ENCODE assay signal across 8 mouse cellular contexts in the genomic region with DNA sequence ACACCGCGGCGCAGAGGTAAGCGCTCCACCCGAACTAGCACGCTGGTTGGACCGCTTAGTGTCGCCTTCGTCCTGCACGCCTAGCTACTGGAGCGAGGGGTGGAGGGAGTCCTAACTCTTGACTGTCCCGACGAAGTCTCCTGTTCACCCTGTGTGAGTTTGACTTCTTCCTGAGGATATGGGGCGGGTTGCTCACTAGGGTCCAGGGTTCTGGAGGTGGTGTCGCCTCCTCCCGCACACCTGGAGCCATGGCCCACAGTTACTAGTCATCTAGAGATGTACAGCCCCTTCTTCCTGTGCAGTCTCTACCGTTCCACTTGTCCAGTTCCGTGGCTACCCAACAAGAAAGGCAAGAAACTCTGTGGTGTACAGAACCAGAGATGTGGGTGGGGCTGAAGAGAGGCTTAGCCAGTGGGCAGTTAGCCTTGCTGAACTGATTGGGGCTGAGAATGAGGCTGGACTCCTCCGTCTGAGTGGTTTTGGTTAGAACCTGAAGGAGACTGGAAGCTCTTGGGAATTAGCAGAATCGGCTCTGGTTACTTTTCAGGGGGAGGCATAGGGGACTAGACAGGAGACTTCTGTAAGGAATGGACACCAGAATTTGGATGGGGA. TPM values are rescaled to one million over a fixed set of nuclear protein-coding genes. Genes with fewer than 3 reads are reported as not detected.
A peak's percentile ranks its signal among the peaks of the same experiment; 100 is the strongest.
DNase-seq lines count a peak whose midpoint lies in the region; ATAC-seq and TF ChIP-seq lines count a peak whose summit lies in the region.

No protein-coding gene starts in this region.

- no peaks in the 10 kb centered on the region for H3K9me3 ChIP-seq in ES-Bruce4 (replicated peaks; ENCODE audit: control insufficient read depth, insufficient read depth, low read length, poor library complexity, severe bottlenecking)
- H3K9me3 ChIP-seq in heart, postnatal 0 days (replicated peaks; ENCODE audit: control insufficient read depth, low read length): no peaks in the 10 kb centered on the region

- 0 out of 2 replicates have a peak, but pooled peaks cover 3% of the 10 kb centered on the region for H3K27me3 ChIP-seq in ES-Bruce4 (ENCODE audit: control insufficient read depth, insufficient read depth, low read length, poor library complexity, severe bottlenecking)
- peaks cover 42% of the 10 kb centered on the region for H3K27me3 ChIP-seq in heart, postnatal 0 days (ENCODE audit: control insufficient read depth, insufficient read depth, low read length)

- DNase-seq in heart, adult 11 months: peak; percentile 89
- DNase-seq in heart, postnatal 4 days: no peak
- no peak for DNase-seq in heart, postnatal 0 days (ENCODE audit: low spot score)
- DNase-seq in lung, postnatal 10 days: peak; percentile 26
- no peak for DNase-seq in spleen, postnatal 14 days (ENCODE audit: low spot score in 2 of 2)
- no peak for DNase-seq in layer of hippocampus, adult 11-12 months (ENCODE audit: low spot score)
- no peak for DNase-seq in layer of hippocampus, adult 18-20 months (ENCODE audit: low spot score in 2 of 2)

- H3K4me2 ChIP-seq in heart, postnatal 0 days (ENCODE audit: low read depth, low read length): peak overlapping the region; percentile 90

- peak overlapping the region; percentile 41 for H3K9ac ChIP-seq in ES-Bruce4 (ENCODE audit: low read depth, poor library complexity, severe bottlenecking)
- H3K9ac ChIP-seq in heart, postnatal 0 days (replicated peaks; ENCODE audit: low read depth, low read length): no peak overlapping the region; the same call in 1 of the 2 replicates

- H3K36me3 ChIP-seq in ES-Bruce4 (ENCODE audit: control insufficient read depth, insufficient read depth, low read length, poor library complexity, severe bottlenecking): no peaks in the 10 kb centered on the region
- no peaks in the 10 kb centered on the region for H3K36me3 ChIP-seq in heart, postnatal 0 days (replicated peaks; ENCODE audit: control insufficient read depth, insufficient read depth, low read length)

- H3K4me3 ChIP-seq in ES-Bruce4 (ENCODE audit: low read depth, low read length): peak overlapping the region; percentile 57
- peak overlapping the region; percentile 56 for H3K4me3 ChIP-seq in heart, postnatal 0 days (ENCODE audit: low read depth, low read length)

- no peak overlapping the region for H3K27ac ChIP-seq in ES-Bruce4 (ENCODE audit: insufficient read depth, low read length)
- no peak overlapping the region for H3K27ac ChIP-seq in heart, postnatal 0 days (ENCODE audit: low read depth)

- ATAC-seq in heart, postnatal 0 days (ENCODE audit: insufficient read depth, low read depth): no peak

- TF ChIP-seq POLR2A in ES-Bruce4 (IDR thresholded peaks at IDR 0.05; ENCODE audit: insufficient read depth, low read length): no peak

- no peak for TF ChIP-seq EP300 in ES-Bruce4 (IDR thresholded peaks at IDR 0.05; ENCODE audit: insufficient read depth, low read depth, low read length)
- TF ChIP-seq EP300 in heart, postnatal 0 days (IDR thresholded peaks at IDR 0.05; ENCODE audit: low read depth): no peak

- H3K4me1 ChIP-seq in ES-Bruce4 (ENCODE audit: control insufficient read depth, insufficient read depth, low read length): no peaks in the 10 kb centered on the region
- H3K4me1 ChIP-seq in heart, postnatal 0 days (ENCODE audit: control insufficient read depth, insufficient read depth): peaks cover 8% of the 10 kb centered on the region; the same call in 1 of the 2 replicates

- no peak for TF ChIP-seq CTCF in ES-Bruce4 (IDR thresholded peaks at IDR 0.05; ENCODE audit: low read depth, low read length)
- no peak for TF ChIP-seq CTCF in heart, postnatal 0 days (IDR thresholded peaks at IDR 0.05; ENCODE audit: low read depth)

- WGBS in heart, postnatal 0 days: 6% methylated on average over 20 of the region's 20 CpGs

RNA-seq across cellular contexts. Expression of a gene that starts 1.3 kb away (rescaled TPM):
- 1 to 10 TPM; 1.1 to 1.5 TPM for total RNA-seq in heart, postnatal 4 days (2021)
- polyA plus RNA-seq in ES-Bruce4 (2011; ENCODE audit: insufficient read depth, insufficient read length, low read depth, missing spikeins): 4.8 and 5.3 TPM in 2 replicates
- total RNA-seq in heart, postnatal 0 days (2014; rRNA removed; ENCODE audit: low replicate concordance): 1.1 and 3.4 TPM in 2 replicates
- polyA plus RNA-seq in heart, postnatal 0 days (2015; fragmentation: Nextera tagmentation; extraction: Ambion mirVana): 0.16 and 0.18 TPM in 2 replicates
- total RNA-seq in layer of hippocampus, adult 18-20 months (2021): 1 to 10 TPM; 9.1 to 10.0 TPM

RNA-seq across cellular contexts. Expression of a gene that starts 11.9 kb away (rescaled TPM):
- total RNA-seq in heart, postnatal 4 days (2021): 100 to 1,000 TPM; 439 to 476 TPM
- polyA plus RNA-seq in ES-Bruce4 (2011; ENCODE audit: insufficient read depth, insufficient read length, low read depth, missing spikeins): 158 and 163 TPM in 2 replicates
- 359 and 497 TPM in 2 replicates for total RNA-seq in heart, postnatal 0 days (2014; rRNA removed; ENCODE audit: low replicate concordance)
- polyA plus RNA-seq in heart, postnatal 0 days (2015; fragmentation: Nextera tagmentation; extraction: Ambion mirVana): 512 and 516 TPM in 2 replicates
- 100 to 1,000 TPM; 316 to 319 TPM for total RNA-seq in layer of hippocampus, adult 18-20 months (2021)

RNA-seq across cellular contexts. Expression of a gene that starts 22.0 kb away (rescaled TPM):
- 10 to 100 TPM; 61.6 to 65.9 TPM for total RNA-seq in heart, postnatal 4 days (2021)
- polyA plus RNA-seq in ES-Bruce4 (2011; ENCODE audit: insufficient read depth, insufficient read length, low read depth, missing spikeins): 387 and 404 TPM in 2 replicates
- 47.4 and 50.9 TPM in 2 replicates for total RNA-seq in heart, postnatal 0 days (2014; rRNA removed; ENCODE audit: low replicate concordance)
- 57.4 and 57.6 TPM in 2 replicates for polyA plus RNA-seq in heart, postnatal 0 days (2015; fragmentation: Nextera tagmentation; extraction: Ambion mirVana)
- total RNA-seq in layer of hippocampus, adult 18-20 months (2021): 100 to 1,000 TPM; 122 to 153 TPM

Comparison
In these comparisons a context has a peak if more than half of its experiments do, and no peak if none do; other contexts are left out.
1. DNase-seq: peak in heart, adult 11 months (single experiment) and lung, postnatal 10 days (single experiment); none in heart, postnatal 4 days (single experiment), heart, postnatal 0 days (single experiment), spleen, postnatal 14 days (0 of 2), layer of hippocampus, adult 11-12 months (single experiment) and layer of hippocampus, adult 18-20 months (0 of 2).